Mouse (Mus musculus) lung, adult 2 months (tissue): ENCODE results near the gene Ttc7.

Experiments used
- CTCF ChIP-seq: fragments of 200-500 bp; IDR thresholded peaks from 2 replicates; pipeline ENCODE4 v1.5.1; 2011; ENCODE audit warnings: mild to moderate bottlenecking, low read length, control low read depth; ENCODE audit not compliant: insufficient read depth
- POLR2A ChIP-seq: fragments of 200-500 bp; IDR thresholded peaks from 2 replicates; pipeline ENCODE4 v1.6.1; 2011; ENCODE audit warnings: low read depth, mild to moderate bottlenecking, control low read depth, low read length, borderline replicate concordance; ENCODE audit errors: extremely low read depth

GRCm38 (mm10) chr17:87367640-87368039 is 85.0 kb downstream of the Ttc7 start:
- TF ChIP-seq CTCF (no peak), POLR2A (no peak)
